Mouse (Mus musculus) frontal cortex, postnatal 25 days (tissue): ENCODE data around the gene Tamm41.

ENCODE experiments used
- DNase-seq, 2 experiments: peaks; one replicate each; pipeline ENCODE4 v3.0.0; 2022; ENCODE audit warnings: low spot score in 2 of 2

Gene Tamm41

DNA sequence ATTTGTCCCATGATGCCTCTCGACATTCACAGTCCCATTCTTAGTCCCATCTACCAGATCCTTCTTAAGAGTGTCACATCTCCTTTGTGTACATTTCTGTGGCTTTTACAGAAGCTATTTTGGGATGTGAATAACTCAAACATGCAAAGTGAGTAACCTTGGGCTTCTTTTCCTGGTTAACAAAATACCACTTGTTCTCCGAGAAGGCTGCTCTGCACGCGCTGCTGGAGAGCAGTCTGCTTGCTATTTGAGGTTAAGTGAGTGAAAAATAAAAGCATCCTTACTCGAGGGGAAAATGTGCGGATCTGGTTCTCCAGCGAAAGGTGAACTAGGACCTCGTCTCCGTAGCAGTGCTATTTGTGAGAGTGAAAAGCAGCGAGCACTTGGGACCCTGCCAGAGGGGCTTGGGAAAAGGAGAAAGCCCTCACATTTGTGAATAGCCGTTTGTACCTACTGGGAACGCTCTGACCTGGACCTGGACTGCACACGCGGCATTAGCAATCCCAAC, 10.1 kb downstream of the Tamm41 start:
- DNase-seq = no peak

GRCm38 (mm10) chr6:115022876-115023275, 14.8 kb downstream of the Tamm41 start:
- DNase-seq = no peak

- DNase-seq = no peak
These were observed 22.2 kb downstream of the Tamm41 start for GRCm38 (mm10) chr6:115015461-115015860.

DNA sequence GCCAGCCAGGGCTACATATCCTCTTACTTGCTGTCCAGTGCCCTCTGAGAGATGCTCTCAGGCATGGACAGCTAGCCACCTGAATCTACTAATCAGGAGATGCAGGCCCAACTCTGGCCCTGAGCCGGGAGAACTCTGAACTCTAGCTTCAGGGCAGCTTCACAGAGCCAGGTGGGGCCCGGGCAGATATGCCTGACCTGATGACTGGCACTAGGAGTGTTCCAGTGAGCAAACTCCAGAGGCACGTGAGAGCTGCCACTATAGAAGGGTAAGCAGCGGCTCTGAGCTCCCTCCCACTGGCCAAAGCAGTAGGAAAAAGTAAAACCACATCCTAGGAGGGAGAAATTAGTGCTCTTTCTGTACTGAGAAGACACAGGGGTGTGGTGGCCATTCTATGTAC, 24.1 kb downstream of the Tamm41 start:
- no peak for DNase-seq

GRCm38 (mm10) chr6:115011792-115012191, 25.9 kb downstream of the Tamm41 start:
- DNase-seq = no peak

DNA sequence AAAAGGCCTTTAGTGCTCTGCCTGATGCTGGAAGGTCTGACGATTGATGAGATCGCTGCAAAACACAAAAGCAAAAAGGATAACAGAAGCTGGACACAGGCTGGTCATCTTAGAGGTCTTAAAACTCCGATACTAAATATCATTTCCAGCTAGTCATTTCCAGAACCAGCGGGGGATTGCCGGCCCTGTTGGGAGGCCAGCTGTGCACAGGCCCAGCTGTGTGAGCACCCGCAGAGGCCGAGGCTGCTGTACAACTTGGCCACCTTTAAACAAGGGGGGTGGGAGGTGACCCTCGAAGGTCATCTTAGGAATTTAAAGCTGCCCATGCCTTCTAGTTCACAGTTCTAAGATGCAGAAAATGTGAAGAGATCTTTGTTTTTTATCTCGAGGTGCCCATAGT, 26.9 kb downstream of the Tamm41 start:
- no peak for DNase-seq

- DNase-seq = no peak
These were observed 27.4 kb downstream of the Tamm41 start for GRCm38 (mm10) chr6:115010304-115010703.

DNA sequence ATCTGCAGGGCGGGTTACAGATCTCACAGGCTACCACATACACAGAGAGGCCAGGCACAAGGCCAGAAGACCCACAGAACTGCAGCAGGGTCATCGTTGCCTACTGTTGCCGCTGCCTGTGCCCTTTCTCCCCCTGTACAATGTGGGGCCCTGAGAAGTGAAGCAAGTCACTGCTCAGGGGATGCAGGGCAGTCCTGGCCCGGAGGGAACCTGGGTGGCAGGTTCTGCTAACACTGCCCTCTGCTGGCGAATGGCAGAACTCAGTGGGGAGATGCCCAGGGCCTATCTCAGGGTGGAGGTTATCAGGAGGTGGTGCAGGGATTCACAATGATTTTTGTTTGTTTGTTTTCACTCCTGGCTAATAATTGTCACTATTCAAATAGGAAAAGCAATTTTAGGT, 29.9 kb downstream of the Tamm41 start:
- peak; percentile 32 to 72 for DNase-seq

DNA sequence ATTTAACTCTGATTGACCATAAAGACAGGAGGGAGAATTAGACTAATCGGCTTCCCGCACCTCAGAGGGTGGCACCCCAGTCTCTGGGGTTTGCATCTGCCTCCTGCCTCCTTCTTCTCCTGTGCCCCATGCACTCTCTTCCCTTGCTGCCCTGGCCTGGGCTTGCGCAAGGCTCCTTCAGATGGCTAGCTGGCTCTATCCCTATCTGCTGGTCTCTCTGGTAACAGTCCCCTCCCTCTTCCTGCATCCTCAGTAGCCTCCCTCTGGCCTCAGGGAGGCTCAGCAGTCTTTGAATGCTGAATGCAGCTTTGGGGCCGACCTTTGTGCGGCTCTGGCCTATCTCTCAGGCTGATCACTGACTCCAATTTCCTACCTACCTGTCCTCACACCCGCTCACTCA, 30.7 kb downstream of the Tamm41 start:
- no peak for DNase-seq

- no peak for DNase-seq
These were observed 31.6 kb downstream of the Tamm41 start for GRCm38 (mm10) chr6:115006065-115006464.

- peak in 1 of 2 experiments; percentile 22 for DNase-seq
These were observed 32.3 kb downstream of the Tamm41 start for GRCm38 (mm10) chr6:115005351-115005890.

DNA sequence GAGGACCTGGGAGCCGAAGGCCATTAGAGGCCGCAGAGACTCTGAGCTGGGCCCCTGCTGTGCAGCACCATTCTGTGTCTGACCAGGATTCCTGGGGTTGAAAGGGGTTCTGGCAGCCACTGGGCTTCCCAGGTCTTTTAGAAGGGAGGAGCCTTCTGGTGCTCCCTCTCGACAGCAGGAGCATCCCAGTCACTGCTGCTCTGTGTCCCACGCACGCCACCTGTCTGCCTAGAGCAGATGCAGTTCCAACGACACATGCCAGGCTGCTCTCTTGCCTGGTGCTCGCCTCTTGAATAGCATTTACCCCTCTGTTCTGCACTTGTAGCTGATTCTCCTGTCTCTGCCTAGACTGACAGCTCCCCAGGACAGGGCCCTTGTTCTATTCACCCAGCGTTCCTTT, 33.0 kb downstream of the Tamm41 start:
- DNase-seq = peak; percentile 22 to 34

GRCm38 (mm10) chr6:114998374-114999031, 39.2 kb downstream of the Tamm41 start:
- DNase-seq = no peak

- DNase-seq = no peak
These were observed 40.2 kb downstream of the Tamm41 start for GRCm38 (mm10) chr6:114997471-114997870.

GRCm38 (mm10) chr6:114996910-114997309, 40.8 kb downstream of the Tamm41 start:
- DNase-seq = no peak

- no peak for DNase-seq
These were observed 43.6 kb downstream of the Tamm41 start for GRCm38 (mm10) chr6:114994079-114994478.

DNA sequence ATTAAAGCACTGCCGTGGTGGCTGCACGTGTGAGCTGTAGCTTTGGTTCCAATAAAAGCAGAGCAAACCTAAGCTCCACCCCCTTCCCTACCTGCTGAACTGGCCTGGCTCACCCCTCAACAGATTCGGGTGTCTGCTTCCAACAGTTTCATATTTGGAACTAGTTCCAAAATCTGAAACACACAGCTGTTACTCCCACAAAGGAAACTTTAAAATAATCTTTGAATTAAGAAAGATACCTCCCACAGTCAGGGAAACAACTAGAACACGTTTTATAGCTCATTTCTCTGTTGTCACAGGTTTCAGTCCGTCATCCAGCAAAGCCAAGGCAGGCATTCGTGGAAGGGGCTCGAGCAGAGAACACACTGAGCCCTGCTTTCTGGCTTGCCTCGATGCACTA, 44.0 kb downstream of the Tamm41 start:
- no peak for DNase-seq

DNA sequence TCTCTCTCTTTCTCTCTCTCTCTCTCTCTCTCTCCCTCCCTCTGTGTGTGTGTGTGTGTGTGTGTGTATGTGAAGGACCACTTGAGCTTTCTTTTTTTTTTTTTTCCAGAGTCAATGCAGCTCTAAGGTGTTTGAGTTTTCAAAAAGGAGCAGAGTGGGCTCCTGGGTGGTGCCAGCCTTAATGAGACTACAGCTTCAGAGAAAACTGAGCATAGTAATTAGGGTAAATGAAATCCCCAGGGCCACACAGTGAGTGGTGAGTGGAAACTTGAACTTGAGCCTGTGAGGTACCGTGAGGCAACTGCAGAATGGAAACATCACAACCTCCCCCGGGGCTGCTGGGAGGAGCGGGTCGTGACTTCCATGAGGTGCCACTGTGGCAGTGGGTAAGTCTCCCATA, 45.8 kb downstream of the Tamm41 start:
- no peak for DNase-seq

DNA sequence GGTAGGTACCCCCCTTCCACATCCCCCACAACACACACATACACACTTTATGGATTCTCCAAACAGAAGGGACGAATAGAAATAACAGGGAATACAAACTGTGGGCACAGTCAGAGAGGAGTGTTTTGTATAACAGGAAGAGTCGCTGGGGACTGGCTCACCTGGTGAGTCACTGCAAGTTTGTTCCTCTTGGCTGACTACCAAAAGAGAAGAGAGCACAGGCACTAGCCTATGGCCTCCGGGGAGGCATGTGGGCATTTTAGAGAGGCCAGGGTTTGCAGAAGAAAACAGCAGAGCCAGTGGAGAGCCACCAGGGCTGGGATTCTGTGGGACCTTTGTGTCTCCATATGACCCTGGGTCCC, 49.1 kb downstream of the Tamm41 start:
- no peak for DNase-seq

DNA sequence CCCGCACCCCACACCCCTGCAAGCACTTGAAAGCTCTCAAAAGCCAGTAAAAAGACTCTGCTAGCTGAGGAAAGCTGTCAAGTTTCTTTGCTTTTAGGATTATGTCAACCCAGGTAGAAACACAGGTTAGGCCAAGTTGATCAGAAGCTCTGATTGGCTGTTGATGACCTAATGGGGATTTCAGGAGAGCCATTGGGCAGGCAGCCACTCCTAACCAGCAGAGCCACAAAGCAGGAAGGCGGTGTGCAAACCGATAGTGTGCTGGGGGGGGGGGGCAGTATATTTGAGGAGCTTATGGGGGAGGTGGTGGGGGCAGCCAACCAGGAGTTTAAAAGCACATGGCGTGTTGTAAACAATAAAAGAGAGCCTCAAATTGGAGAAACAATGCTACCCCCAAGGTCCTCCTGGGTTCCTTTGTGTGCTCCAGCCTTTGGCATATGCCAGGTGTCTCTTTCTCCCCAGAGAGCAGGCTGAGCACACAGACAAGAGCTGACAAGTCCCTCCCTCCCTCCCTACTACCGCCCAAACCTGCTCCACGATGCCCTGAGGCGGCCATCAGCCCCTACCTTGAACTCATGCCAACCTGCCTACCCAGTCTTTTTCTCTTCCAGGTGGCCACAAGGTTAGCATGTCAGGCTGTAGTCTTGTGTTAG, 49.6 kb downstream of the Tamm41 start:
- DNase-seq = no peak

DNA sequence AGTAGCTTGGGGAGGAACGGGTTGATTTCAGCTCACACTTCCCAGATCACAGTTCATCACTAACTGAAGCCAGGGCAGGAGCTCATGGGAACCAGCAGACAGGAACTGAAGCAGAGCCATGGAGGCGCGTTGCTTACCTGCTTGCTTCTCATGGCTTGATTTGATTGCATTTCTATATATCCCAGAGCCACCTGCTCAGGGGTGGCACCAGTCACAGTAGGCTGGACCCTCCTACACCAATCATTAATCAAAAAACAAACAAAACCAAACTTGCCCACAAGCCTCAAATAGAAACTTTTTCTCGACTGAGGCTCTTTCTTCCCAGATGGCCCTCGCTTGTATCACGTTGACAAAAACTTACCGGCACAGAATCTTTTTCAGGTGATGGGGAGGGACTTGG, 55.0 kb downstream of the Tamm41 start:
- DNase-seq = no peak

DNA sequence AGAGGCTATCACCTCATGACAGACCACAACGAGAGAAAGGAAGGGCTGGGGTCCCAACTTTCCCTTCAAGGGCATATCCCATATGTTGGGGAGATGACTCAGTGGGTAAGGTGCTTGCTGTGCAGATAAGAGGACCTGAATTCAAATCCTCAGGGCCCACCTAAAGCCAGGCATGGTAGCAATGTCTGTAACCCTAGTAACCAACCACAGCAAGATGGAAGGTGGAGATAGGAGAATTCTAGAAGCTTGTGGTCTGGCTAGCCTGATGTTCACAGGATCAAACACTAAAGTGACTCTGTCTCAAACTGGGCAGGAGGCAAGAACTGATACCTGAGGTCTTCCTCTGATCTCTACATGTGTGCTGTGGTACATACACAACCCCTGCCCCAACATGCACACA, 58.0 kb downstream of the Tamm41 start:
- no peak for DNase-seq

GRCm38 (mm10) chr6:114976915-114977419, 60.7 kb downstream of the Tamm41 start:
- peak; percentile 38 to 51 for DNase-seq
